Mouse (Mus musculus): ENCODE results near the gene Ssbp4.

Ssbp4 gene

GRCm38 (mm10) chr8:70606780-70607602 lies 1.7 kb downstream of the Ssbp4 start:
- DNase-seq (ENCODE audit: low spot score): no peak

- DNase-seq (ENCODE audit: low spot score): no peak
These were observed 2.5 kb downstream of the Ssbp4 start for GRCm38 (mm10) chr8:70605871-70606779.

GRCm38 (mm10) chr8:70604558-70604957 lies 4.1 kb downstream of the Ssbp4 start:
- DNase-seq (ENCODE audit: low spot score): no peak

- DNase-seq (ENCODE audit: low spot score): no peak
These were observed 6.4 kb downstream of the Ssbp4 start for GRCm38 (mm10) chr8:70602139-70602811.

GRCm38 (mm10) chr8:70601271-70601649 lies 7.4 kb downstream of the Ssbp4 start:
- DNase-seq (ENCODE audit: low spot score): no peak

GRCm38 (mm10) chr8:70600473-70601270 lies 8.0 kb downstream of the Ssbp4 start:
- no peak for DNase-seq (ENCODE audit: low spot score)

GRCm38 (mm10) chr8:70599507-70600290 lies 9.0 kb downstream of the Ssbp4 start:
- DNase-seq (ENCODE audit: low spot score): no peak

- no peak for DNase-seq (ENCODE audit: low spot score)
These were observed 9.9 kb downstream of the Ssbp4 start for GRCm38 (mm10) chr8:70598722-70599121.

GRCm38 (mm10) chr8:70598283-70598682 lies 10.4 kb downstream of the Ssbp4 start:
- no peak for DNase-seq (ENCODE audit: low spot score)

- no peak for DNase-seq (ENCODE audit: low spot score)
These were observed 11.0 kb downstream of the Ssbp4 start for GRCm38 (mm10) chr8:70597417-70598272.

GRCm38 (mm10) chr8:70596775-70597416 lies 11.8 kb downstream of the Ssbp4 start:
- DNase-seq (ENCODE audit: low spot score): no peak

- no peak for DNase-seq (ENCODE audit: low spot score)
These were observed 12.5 kb downstream of the Ssbp4 start for GRCm38 (mm10) chr8:70596216-70596615.

GRCm38 (mm10) chr8:70595811-70596210 lies 12.9 kb downstream of the Ssbp4 start:
- no peak for DNase-seq (ENCODE audit: low spot score)

- no peak for DNase-seq (ENCODE audit: low spot score)
These were observed 13.8 kb downstream of the Ssbp4 start for GRCm38 (mm10) chr8:70594621-70595564.

- no peak for DNase-seq (ENCODE audit: low spot score)
These were observed 14.6 kb downstream of the Ssbp4 start, which contains the start of gene Isyna1 for GRCm38 (mm10) chr8:70593961-70594609. Gene Isyna1, plus strand, starts transcription at chr8:70594373.

- no peak for DNase-seq (ENCODE audit: low spot score)
These were observed 15.5 kb downstream of the Ssbp4 start for GRCm38 (mm10) chr8:70593173-70593572.

- no peak for DNase-seq (ENCODE audit: low spot score)
These were observed 17.1 kb downstream of the Ssbp4 start for GRCm38 (mm10) chr8:70591569-70591968.
